Mouse (Mus musculus) brain, adult 2 months (tissue): ENCODE results near the gene Rin2.
"Not testable (repeated sequence)": the region's sequence is repeated elsewhere in the genome, so short reads cannot be mapped to it uniquely, and the experiment has no call there.

ENCODE experiments used
- DNase-seq: peaks from one replicate; pipeline ENCODE4 v3.0.0; 2011; ENCODE audit warnings: low read depth, low spot score

Rin2 gene

DNA sequence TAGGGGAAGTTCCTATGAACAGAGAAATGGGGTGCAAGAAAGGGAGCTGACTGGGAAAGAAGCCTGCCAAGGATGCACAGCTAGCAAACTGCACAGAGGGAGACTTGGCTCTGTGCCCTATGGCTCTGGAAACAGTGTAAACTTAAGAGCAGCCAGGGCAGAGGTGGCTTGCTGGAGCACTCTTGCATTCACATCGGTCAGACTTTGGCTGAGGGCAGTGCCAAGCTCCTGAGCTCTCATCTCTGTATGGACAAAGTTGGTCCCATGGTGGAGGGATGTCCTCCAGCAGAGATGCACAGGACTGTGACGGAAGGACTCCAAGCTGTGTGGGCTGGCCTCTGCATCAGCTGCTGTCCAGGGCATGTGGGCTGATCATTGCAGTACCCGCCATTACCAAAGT lies 8.5 kb downstream of the Rin2 start:
- peak; percentile 43 for DNase-seq

GRCm38 (mm10) chr2:145684151-145684550 lies 9.1 kb downstream of the Rin2 start:
- peak; percentile 79 for DNase-seq

DNA sequence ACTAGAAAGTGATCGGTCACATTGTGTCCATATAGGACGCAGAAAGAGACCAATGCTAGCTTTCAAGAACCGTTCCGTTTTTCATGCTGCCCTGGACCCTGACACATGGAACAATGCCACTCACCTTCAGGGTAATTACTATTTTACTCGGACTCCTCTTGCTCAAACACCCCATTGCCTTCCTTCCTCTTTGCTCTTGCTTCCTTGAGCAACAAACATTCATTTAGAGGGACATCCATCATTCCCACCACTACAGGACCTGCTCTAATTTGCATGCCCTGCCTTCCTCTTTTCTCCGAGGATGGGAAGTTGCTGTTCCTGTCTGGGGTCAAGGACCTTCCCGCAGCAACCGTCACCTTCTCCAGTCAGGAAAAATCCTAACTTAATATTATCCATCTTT lies 9.9 kb downstream of the Rin2 start:
- no peak for DNase-seq

- no peak for DNase-seq
These were observed 11.0 kb downstream of the Rin2 start for GRCm38 (mm10) chr2:145686017-145686416.

- DNase-seq: no peak
These were observed 16.5 kb downstream of the Rin2 start for GRCm38 (mm10) chr2:145691367-145692009.

DNA sequence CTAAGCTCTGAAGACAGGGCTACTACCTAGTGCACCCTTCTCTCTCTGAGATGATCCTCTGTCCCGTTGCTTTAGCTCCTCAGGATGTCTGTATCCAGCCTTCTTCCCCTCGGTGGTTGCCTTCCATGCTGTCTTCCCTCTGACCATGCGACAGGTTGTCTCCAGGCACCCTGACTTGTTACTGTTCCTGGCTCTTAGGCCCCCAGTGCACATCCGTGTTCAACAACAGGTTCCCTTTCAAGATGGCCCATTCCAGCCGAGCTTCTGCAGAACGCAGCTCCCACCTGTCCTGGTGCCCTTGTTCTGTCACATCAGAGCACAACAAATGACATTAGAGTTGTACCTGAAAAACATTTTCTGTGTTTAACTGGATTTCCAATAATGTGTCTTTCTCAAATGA lies 22.1 kb downstream of the Rin2 start:
- no peak for DNase-seq

DNA sequence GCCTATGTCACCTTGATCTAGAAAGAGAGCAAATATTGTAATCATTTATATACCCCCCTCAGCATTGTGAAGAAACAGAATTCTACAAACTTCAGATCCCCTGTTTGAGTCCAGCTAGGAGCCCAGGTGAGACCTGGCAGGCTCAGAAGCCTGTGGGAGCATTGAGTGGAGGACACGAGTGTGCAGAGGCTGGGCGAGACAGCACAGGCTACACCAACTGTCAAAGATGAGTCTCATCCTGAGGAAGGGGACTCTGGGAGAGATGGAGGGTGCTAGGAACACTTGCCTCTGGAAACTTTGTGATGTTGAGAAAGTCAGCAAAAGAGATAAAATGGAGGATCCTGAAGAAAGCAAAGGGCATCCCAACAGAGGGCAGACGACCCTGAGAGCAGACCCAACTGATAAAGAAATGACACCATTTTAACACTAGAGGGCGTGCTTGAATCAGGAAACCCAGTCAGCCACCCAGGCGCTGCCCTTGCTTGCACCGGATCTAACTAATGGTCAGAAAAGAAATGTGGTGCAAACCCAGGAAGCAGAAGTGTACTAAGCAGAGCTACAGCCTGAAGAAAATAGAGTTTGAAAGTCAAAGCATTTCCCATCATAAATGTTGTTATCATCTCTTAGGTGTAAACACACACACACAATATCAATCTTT lies 24.5 kb downstream of the Rin2 start:
- peak; percentile 77 for DNase-seq

GRCm38 (mm10) chr2:145700237-145700985 lies 25.4 kb downstream of the Rin2 start:
- no peak for DNase-seq

GRCm38 (mm10) chr2:145701605-145702335 lies 26.8 kb downstream of the Rin2 start:
- DNase-seq: no peak

GRCm38 (mm10) chr2:145704738-145705137 lies 29.7 kb downstream of the Rin2 start:
- no peak for DNase-seq

DNA sequence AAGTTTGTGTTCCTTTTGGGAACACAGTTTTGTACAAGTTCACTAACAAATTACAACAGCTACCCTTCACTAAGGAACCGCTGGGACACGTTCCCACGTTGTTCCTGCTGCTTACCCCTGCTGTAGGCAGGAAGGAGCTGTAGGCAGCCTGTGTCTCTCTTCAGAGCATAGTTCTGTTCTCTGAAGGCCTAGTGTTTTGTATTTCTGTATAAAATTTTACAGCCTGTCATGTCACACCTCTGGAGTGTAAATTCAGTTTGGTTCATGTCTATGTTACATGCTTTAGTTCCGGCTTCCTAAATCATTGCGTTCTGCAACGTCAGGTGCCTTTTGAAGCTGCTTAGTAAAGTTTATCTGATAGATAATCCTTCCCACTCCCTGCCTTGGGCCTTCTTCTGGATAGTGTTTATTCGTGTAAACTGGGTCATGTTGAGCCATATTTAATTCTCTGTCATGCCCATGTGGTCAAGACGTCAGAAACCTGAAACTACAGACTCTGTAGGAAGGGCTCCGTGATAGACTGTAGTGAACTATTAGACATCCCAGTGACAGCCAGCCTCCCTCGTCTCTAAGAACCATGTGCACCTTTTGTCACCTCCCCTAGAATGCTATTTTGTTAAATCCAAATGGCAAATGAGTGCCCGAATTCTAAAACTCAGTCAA lies 34.8 kb downstream of the Rin2 start:
- no peak for DNase-seq

GRCm38 (mm10) chr2:145711512-145711911 lies 36.5 kb downstream of the Rin2 start:
- no peak for DNase-seq

DNA sequence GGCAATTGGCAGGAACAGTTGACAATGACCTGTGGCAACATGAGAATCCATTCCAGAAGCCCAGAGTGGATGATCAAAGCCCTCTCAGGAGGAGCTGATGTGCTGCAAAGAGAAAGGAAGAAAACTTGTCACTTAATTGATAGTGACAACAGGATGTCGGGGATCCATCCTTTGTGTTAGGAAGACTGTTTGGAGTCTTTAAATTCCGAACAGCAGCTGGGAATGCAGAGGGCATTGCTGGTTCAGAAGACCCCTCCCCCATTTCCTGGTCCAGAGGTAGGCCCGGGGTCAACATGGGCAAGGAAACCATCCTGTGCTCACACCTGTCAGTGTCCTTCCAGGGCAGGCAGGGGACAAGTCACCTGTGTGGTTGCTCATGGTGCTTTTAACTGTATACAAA lies 37.0 kb downstream of the Rin2 start:
- DNase-seq: no peak

GRCm38 (mm10) chr2:145717539-145717938 lies 42.5 kb downstream of the Rin2 start:
- DNase-seq: no peak

DNA sequence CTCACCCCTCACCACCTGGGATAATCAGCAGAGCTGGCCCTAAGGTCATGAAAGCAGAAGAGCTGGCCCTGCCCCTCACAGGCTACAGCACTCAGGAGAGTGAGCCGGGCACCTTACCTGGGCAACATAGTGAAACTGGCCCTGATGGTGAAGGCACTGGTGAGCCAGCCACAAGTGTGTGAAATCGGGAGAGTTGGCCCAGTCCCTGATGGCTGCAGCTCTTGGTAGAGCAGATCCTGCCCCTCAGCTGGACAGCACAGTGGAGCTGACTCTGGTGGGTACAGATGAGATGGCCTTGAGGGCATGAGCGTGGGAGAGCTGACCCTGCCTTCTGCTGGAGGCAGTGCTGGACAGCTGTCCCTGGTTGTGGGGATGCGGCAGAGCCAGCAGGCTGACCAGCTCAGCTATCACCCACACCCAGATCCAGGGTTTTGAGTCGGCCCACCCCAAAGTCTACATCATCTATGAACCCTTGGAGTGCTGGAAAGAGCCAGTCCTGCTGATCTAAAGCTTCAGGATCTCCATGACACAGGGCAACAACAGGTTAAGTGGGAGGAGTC lies 43.7 kb downstream of the Rin2 start:
- DNase-seq: no peak

- DNase-seq: no peak
These were observed 45.1 kb downstream of the Rin2 start for GRCm38 (mm10) chr2:145720157-145720556.

- no peak for DNase-seq
These were observed 45.7 kb downstream of the Rin2 start for GRCm38 (mm10) chr2:145720743-145721142.

DNA sequence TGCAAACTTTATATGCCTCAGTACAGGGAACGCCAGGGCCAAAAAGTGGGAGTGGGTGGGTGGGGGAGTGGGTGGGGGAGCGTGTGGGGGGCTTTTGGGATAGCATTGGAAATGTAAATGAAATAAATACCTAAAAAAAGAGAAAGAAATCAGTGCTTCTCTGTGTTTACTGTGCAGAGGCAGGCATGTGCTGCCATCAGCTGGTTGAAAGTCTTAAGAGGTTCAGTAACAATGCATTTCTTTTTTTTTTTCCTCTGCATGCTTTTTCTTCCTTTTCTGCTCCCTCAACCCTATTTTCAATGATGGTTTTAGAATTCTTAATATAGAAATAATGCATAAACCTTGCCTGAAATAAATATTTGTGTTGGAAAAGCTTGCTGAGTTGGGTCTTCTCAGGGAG lies 47.3 kb downstream of the Rin2 start:
- not testable (repeated sequence) for DNase-seq

DNA sequence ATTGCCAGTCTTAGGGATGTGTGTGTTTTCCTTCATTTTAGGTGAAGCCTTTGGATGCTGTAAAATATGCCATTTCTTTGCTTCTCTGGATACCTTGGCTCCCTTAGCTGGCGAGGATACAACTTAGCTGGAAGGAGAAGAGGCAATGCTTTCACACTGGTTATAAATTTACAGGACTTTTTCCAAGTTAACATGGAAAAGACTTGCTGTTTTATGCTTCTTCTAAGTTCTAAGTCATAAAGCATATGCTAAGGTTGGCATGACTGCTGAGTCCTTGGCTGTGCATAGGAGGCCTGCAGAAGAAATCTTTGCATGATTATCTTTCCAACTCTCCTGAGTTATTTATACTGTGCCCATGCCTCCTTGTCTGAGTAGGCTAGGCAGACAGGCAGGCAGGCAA lies 49.3 kb downstream of the Rin2 start:
- peak; percentile 84 for DNase-seq

- DNase-seq: peak; percentile 45
These were observed 54.4 kb downstream of the Rin2 start for GRCm38 (mm10) chr2:145729414-145729813.

DNA sequence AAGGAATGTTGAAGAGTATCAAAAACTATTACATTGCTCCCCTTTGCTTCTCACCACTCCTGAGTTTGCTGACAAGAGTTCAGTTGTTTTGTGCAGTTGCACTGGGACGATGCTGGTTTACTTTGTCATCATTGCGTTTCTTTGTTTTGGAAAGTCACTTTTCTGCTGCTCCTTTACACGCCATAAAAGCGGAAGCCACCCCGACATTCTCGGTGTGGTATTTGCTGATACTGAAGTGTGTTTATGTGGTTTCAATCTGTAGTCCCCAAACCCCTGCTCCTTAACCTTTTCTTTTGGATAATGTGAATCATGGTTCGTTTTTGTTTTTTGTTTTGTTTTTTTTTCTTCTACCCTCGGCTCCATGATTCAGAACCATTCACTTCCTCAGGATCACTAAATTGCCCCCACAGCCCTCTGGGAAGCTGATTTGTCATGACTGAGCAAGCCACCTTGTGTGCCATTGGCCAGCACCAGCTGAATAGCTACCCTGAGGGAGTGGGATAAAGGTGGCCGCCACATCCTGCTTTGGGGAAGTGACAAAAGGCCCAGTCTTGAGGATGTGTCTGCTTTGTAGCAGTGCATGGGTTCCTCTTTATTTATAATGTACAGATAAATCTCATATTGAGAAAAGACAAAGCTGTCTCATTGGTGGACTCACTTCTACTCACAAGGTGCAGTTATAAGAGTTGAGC lies 55.3 kb downstream of the Rin2 start:
- no peak for DNase-seq
